Mouse (Mus musculus) lung, adult 2 months (tissue): ENCODE data around the gene Stk40. TPM values are rescaled to one million over a fixed set of nuclear protein-coding genes. Genes with fewer than 3 reads are reported as not detected.

Source experiments
- DNase-seq: peaks from one replicate; pipeline ENCODE4 v3.0.0; 2022
- H3K4me1 ChIP-seq: fragments of 200-500 bp; 2 replicates; pipeline ENCODE4 v1.6.1; 2011; ENCODE audit warnings: low read length; ENCODE audit not compliant: control insufficient read depth, insufficient read depth
- H3K4me3 ChIP-seq: fragments of 200-500 bp; replicated peaks from 2 replicates; pipeline ENCODE3; 2011; ENCODE audit warnings: low read depth, mild to moderate bottlenecking, control low read depth, low read length; ENCODE audit errors: extremely low read depth
- CTCF ChIP-seq: fragments of 200-500 bp; IDR thresholded peaks from 2 replicates; pipeline ENCODE4 v1.5.1; 2011; ENCODE audit warnings: mild to moderate bottlenecking, low read length, control low read depth; ENCODE audit not compliant: insufficient read depth
- POLR2A ChIP-seq: fragments of 200-500 bp; IDR thresholded peaks from 2 replicates; pipeline ENCODE4 v1.6.1; 2011; ENCODE audit warnings: low read depth, mild to moderate bottlenecking, control low read depth, low read length, borderline replicate concordance; ENCODE audit errors: extremely low read depth
- WGBS: fragments of 180-500 bp; shearing (Covaris S2); methylation state at CpG from one replicate; pipeline ENCODE4 v1.1.7; 2018; 5-methylcytosine and 5-hydroxymethylcytosine counted together
- polyA plus RNA-seq: library from polyadenylated mRNA; depleted of rRNA; stranded (reverse); fragments of >200 nt; gene quantifications from 2 replicates; pipeline ENCODE4 v1.2.3, GENCODE M21; 2012

Gene Stk40
- polyA plus RNA-seq, 1 experiment = 41.1 TPM

DNA sequence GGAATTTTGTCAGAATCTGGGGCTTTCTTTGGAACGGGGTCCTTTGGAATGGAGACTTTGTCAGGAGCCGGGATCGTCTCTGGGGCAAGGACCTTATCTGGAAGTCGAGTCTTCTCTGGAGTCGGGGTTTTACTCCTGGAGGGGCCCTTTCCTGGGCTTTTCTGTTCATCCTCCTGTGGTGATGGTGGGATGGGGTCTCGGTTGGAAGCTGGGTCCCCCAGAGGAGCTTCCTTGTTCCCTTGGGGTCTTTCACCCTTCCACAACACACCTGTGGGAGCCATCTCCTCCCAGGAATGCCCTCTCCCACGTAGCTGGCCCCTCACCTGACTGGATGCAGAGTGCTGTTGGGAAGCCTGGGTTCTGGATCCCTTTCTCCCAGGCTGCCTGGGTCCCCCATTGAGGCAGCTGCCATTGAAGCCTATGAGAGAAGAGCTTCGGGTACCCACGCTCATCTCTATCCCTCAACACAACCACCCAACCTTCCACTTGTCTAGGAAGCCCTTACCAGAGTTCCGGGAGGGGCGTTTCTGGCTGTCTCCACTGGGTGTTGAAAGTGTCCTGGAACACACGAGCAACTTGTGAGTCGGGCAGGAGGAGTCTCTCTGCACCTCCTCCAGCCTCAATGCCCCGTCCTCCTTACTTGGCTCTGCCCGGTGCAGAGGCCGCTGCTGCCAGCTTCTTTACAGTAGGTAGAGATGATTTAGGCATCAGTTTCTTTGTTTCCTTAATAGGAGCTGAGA lies 48.1 kb downstream of the Stk40 start:
- H3K4me1 ChIP-seq = peaks cover 22% of the 10 kb centered on the region
- 76% methylated on average over 16 of the region's 16 CpGs for WGBS
- DNase-seq = no peak
- H3K4me3 ChIP-seq = no peak overlapping the region
- no peak for TF ChIP-seq CTCF
- no peak for TF ChIP-seq POLR2A

- WGBS = 53% methylated on average over 14 of the region's 14 CpGs
- TF ChIP-seq POLR2A = no peak
- TF ChIP-seq CTCF = no peak
- no peak for DNase-seq
- Histone ChIP-seq H3K4me3 (no peak overlapping the region), H3K4me1 (peaks cover 20% of the 10 kb centered on the region)
These were observed 49.1 kb downstream of the Stk40 start for GRCm38 (mm10) chr4:126152864-126153263.

DNA sequence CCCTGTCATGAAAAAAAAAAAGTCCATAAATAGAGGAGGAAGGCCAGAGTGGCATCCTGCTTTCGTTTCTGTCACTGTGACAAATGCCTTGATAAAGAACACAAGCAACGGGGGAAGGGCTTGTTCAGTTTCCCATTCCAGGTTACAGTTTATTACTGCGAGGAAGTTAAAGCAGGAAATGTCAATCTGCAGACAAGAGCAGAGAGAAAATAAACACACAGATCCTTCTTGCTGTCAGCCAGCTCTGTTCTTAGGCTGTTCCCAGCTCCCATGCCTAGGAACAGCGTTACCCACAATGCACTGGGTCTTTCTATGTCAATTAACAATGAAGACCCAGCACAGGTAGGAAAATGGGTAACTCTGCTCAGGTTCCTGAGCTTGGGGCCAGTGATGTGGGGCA lies 51.4 kb downstream of the Stk40 start:
- H3K4me1 ChIP-seq = peaks cover 14% of the 10 kb centered on the region
- no peak for DNase-seq
- WGBS = 24% methylated on average over 4 of the region's 4 CpGs
- TF ChIP-seq CTCF (no peak), POLR2A (no peak)
- no peak overlapping the region for H3K4me3 ChIP-seq

DNA sequence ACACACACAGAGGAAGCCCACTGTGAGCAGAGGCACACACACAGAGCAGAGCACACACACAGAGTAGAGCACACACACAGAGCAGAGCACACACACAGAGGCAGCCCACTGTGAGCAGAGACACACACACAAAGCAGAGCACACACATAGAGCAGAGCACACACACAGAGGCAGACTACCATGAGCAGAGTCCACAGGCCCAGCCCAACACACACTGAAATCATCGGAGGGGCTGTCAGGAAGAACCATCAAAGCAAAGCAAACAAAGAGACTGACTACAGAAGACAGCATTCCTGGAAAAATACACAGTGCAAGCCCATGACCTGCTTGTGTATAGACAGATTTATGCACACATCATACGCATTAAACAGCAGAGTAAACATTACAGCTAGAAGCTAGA lies 52.1 kb downstream of the Stk40 start:
- TF ChIP-seq CTCF (no peak), POLR2A (no peak)
- Histone ChIP-seq H3K4me1 (peaks cover 10% of the 10 kb centered on the region), H3K4me3 (no peak overlapping the region)
- DNase-seq = no peak
- WGBS = 18% methylated on average over 2 of the region's 2 CpGs

GRCm38 (mm10) chr4:126156617-126157016 lies 52.9 kb downstream of the Stk40 start:
- no peak overlapping the region for H3K4me3 ChIP-seq
- H3K4me1 ChIP-seq = peaks cover 6% of the 10 kb centered on the region
- no peak for DNase-seq
- TF ChIP-seq POLR2A (no peak), CTCF (peak; percentile 78)
- WGBS = 63% methylated on average over 5 of the region's 5 CpGs

DNA sequence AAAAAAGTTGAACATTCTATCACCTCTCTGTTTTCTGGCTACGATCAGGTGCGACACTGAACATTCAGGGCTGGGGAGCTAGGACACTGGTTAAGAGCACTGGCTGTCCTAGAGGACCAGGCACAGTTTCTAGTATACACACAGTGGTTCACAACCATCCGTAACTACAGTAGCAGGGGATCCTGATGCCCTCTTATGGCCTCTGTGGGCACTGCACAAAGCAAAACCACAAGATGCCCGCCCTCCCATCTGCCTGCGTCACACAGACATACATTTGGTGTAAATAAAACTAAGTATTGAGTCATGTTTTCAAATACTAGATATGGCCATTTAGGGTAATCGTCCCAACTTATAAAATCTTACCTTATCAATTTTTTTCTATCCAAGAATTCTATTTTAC lies 53.8 kb downstream of the Stk40 start:
- 92% methylated on average over 6 of the region's 6 CpGs for WGBS
- peak; percentile 33 for TF ChIP-seq CTCF
- TF ChIP-seq POLR2A = no peak
- Histone ChIP-seq H3K4me1 (peaks cover 8% of the 10 kb centered on the region), H3K4me3 (no peak overlapping the region)
- DNase-seq = no peak

GRCm38 (mm10) chr4:126159455-126159854 lies 55.7 kb downstream of the Stk40 start:
- peaks cover 11% of the 10 kb centered on the region for H3K4me1 ChIP-seq
- TF ChIP-seq POLR2A (no peak), CTCF (no peak)
- WGBS = 63% methylated on average over 8 of the region's 8 CpGs
- no peak overlapping the region for H3K4me3 ChIP-seq
- no peak for DNase-seq

DNA sequence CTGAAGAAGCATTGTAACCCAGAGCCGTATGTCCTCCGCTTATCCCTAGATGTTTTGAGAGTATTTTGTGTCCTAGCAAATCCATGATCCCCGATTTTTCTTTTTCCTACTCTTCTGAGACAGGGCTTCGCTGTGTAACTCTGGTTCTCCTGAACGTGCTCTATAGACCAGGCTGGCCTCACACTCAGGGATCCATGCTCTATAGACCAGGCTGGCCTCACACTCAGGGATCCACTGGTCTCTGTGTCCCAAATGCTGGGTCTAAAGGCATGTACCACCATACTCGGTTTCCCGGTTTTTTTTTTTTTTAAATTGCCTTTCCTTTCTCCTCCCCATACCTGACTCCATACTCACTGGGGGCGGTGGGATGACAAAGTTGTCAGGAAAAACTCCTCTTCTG lies 57.2 kb downstream of the Stk40 start:
- TF ChIP-seq CTCF (no peak), POLR2A (no peak)

DNA sequence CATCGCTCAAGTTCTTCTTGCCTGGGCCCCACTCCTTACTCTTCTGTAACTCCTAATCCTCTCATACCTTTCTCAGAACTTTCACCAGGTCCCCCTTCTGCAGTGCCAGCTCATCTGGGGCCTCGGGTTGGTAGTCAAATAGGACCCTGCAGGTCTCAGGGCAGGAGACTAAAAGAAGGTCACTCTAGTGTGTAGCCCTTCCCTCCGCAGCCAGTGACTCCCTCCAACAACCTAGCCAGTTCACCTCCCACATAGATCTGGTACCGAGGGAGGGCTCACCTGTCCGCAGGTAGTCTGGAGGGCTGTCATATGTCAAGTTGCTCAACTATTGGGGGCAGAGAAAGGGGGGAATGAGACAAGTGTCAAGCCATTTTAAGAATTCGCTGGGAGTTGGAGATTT lies 57.7 kb downstream of the Stk40 start:
- peaks cover 10% of the 10 kb centered on the region for H3K4me1 ChIP-seq
- H3K4me3 ChIP-seq = no peak overlapping the region
- DNase-seq = no peak
- WGBS = 92% methylated on average over 6 of the region's 6 CpGs
- TF ChIP-seq POLR2A (no peak), CTCF (no peak)

More for the DNA sequence above, 57.2 kb downstream of the Stk40 start:
- no peak overlapping the region for H3K4me3 ChIP-seq
- no peak for DNase-seq
- WGBS = 90% methylated on average over 8 of the region's 8 CpGs
- H3K4me1 ChIP-seq = peaks cover 8% of the 10 kb centered on the region

- no peak for DNase-seq
- H3K4me3 ChIP-seq = peak overlapping the region; percentile 70
- 59% methylated on average over 9 of the region's 9 CpGs for WGBS
- TF ChIP-seq CTCF (no peak), POLR2A (no peak)
- H3K4me1 ChIP-seq = peaks cover 10% of the 10 kb centered on the region
These were observed 58.2 kb downstream of the Stk40 start for GRCm38 (mm10) chr4:126161986-126162385.
